In the genomic region with DNA sequence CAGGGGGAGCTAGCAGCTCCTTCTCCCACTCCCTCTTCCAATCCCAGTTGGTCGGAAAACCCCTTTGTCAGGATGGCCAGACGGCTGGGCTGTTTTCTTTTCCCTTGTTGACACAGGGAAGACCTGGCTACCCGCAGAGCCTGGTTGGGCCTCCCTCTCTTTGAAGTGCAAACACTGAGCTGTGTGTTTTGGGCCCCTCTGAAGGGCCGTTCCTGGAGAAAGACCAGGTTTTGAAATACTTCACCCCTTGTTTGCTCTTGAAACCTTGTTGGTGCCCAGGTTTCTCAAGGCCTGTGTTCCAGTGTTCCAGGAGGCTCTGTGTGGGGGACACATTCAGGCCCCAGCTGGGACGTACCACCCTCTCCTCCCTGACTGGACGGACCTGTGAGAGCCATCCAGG, we compare ENCODE assay signal across 17 mouse cellular contexts. TPM values are rescaled to one million over a fixed set of nuclear protein-coding genes. Genes with fewer than 3 reads are reported as not detected.
DNase-seq lines count a peak whose midpoint lies in the region; ATAC-seq and TF ChIP-seq lines count a peak whose summit lies in the region.
"Had no signal": no experiment of that assay in that cellular context is flagged by ENCODE, and none has a peak within 500 bp of the region (broad histone marks: within the 10 kb centered on the region; RNA-seq: fewer than 3 reads in every experiment).

No protein-coding gene starts in this region.

- no peak overlapping the region for H3K4me2 ChIP-seq in liver, embryonic 15.5 days
- H3K4me2 ChIP-seq: forebrain, embryonic 13.5 days; hindbrain, embryonic 12.5 days; midbrain, embryonic 15.5 days; neural tube, embryonic 12.5 days had no signal

- 35% methylated on average over 6 of the region's 6 CpGs for WGBS in liver, embryonic 15.5 days (ENCODE audit: insufficient replicate concordance)
- 18% methylated on average over 6 of the region's 6 CpGs for WGBS in limb, embryonic 10.5 days

- H3K36me3 ChIP-seq in ES-Bruce4 (ENCODE audit: control insufficient read depth, insufficient read depth, low read length, poor library complexity, severe bottlenecking) = no peaks in the 10 kb centered on the region
- no peaks in the 10 kb centered on the region for H3K36me3 ChIP-seq in liver, embryonic 15.5 days (replicated peaks)
- H3K36me3 ChIP-seq in limb, embryonic 10.5 days = no peaks in the 10 kb centered on the region
- H3K36me3 ChIP-seq: hindbrain, embryonic 12.5 days; midbrain, embryonic 15.5 days; neural tube, embryonic 12.5 days had no signal

- peaks cover 9% of the 10 kb centered on the region for H3K4me1 ChIP-seq in ES-Bruce4 (ENCODE audit: control insufficient read depth, insufficient read depth, low read length)
- H3K4me1 ChIP-seq in liver, embryonic 15.5 days (replicated peaks) = peaks cover 31% of the 10 kb centered on the region
- H3K4me1 ChIP-seq in limb, embryonic 10.5 days = peaks cover 49% of the 10 kb centered on the region

- no peak for TF ChIP-seq POLR2A in ES-Bruce4 (IDR thresholded peaks at IDR 0.05; ENCODE audit: insufficient read depth, low read length)

- ATAC-seq in liver, embryonic 15.5 days (ENCODE audit: insufficient read depth) = peak; percentile 56
- ATAC-seq: forebrain, embryonic 13.5 days; midbrain, embryonic 15.5 days had no signal

- intact Hi-C loops in heart, postnatal 36 days (cut with DNase I) = no loop called here

- H3K9me3 ChIP-seq in ES-Bruce4 (replicated peaks; ENCODE audit: control insufficient read depth, insufficient read depth, low read length, poor library complexity, severe bottlenecking) = no peaks in the 10 kb centered on the region
- no peaks in the 10 kb centered on the region for H3K9me3 ChIP-seq in liver, embryonic 15.5 days (replicated peaks)
- no peaks in the 10 kb centered on the region for H3K9me3 ChIP-seq in limb, embryonic 10.5 days (replicated peaks)
- H3K9me3 ChIP-seq: forebrain, embryonic 13.5 days; hindbrain, embryonic 12.5 days; midbrain, embryonic 15.5 days; neural tube, embryonic 12.5 days had no signal

- H3K27ac ChIP-seq in ES-Bruce4 (ENCODE audit: insufficient read depth, low read length) = no peak overlapping the region
- H3K27ac ChIP-seq in liver, embryonic 15.5 days (replicated peaks) = no peak overlapping the region
- H3K27ac ChIP-seq in limb, embryonic 10.5 days = no peak overlapping the region
- H3K27ac ChIP-seq: forebrain, embryonic 13.5 days; hindbrain, embryonic 12.5 days; midbrain, embryonic 15.5 days; neural tube, embryonic 12.5 days had no signal

- no peaks in the 10 kb centered on the region for H3K27me3 ChIP-seq in ES-Bruce4 (ENCODE audit: control insufficient read depth, insufficient read depth, low read length, poor library complexity, severe bottlenecking)
- peaks cover 65% of the 10 kb centered on the region for H3K27me3 ChIP-seq in liver, embryonic 15.5 days
- peaks cover 86% of the 10 kb centered on the region for H3K27me3 ChIP-seq in limb, embryonic 10.5 days (ENCODE audit: low read depth, poor library complexity, severe bottlenecking)

- no peak overlapping the region for H3K4me3 ChIP-seq in ES-Bruce4 (ENCODE audit: low read depth, low read length)
- no peak overlapping the region for H3K4me3 ChIP-seq in liver, embryonic 15.5 days (replicated peaks)
- H3K4me3 ChIP-seq in limb, embryonic 10.5 days = no peak overlapping the region
- H3K4me3 ChIP-seq: forebrain, embryonic 13.5 days; hindbrain, embryonic 12.5 days; midbrain, embryonic 15.5 days; neural tube, embryonic 12.5 days had no signal

- TF ChIP-seq EP300 in ES-Bruce4 (IDR thresholded peaks at IDR 0.05; ENCODE audit: insufficient read depth, low read depth, low read length) = peak; percentile 70; the same call in 1 of the 2 replicates

- H3K9ac ChIP-seq in ES-Bruce4 (ENCODE audit: low read depth, poor library complexity, severe bottlenecking) = no peak overlapping the region
- H3K9ac ChIP-seq in liver, embryonic 15.5 days = no peak overlapping the region
- H3K9ac ChIP-seq: forebrain, embryonic 13.5 days; hindbrain, embryonic 12.5 days; midbrain, embryonic 15.5 days; neural tube, embryonic 12.5 days had no signal

- no peak for TF ChIP-seq CTCF in ES-Bruce4 (IDR thresholded peaks at IDR 0.05; ENCODE audit: low read depth, low read length)

- peak; percentile 9 for DNase-seq in 3T3-L1 (ENCODE audit: low read depth, low spot score)
- peak; percentile 47 for DNase-seq in lung, postnatal 14 days
- no peak for DNase-seq in layer of hippocampus, adult 9-11 months
- DNase-seq in limb, embryonic 10.5 days (ENCODE audit: low spot score) = no peak
- DNase-seq in heart, postnatal 36 days = no peak
- DNase-seq in left cerebral cortex, adult 9 months (ENCODE audit: low spot score in 2 of 2) = no peak
- DNase-seq: cerebellum, postnatal 25 days; kidney, adult 18-20 months; kidney, postnatal 14 days; layer of hippocampus, postnatal 36 days; thymus, postnatal 4 days had no signal

RNA-seq across cellular contexts. Expression of a gene that starts 32.9 kb away (rescaled TPM):
- polyA plus RNA-seq in ES-Bruce4 (2011; ENCODE audit: insufficient read depth, insufficient read length, low read depth, missing spikeins) = 122 and 146 TPM in 2 replicates
- polyA plus RNA-seq in liver, embryonic 15.5 days (2015; fragmentation: Nextera tagmentation; extraction: Ambion mirVana) = 3.0 and 4.0 TPM in 2 replicates
- 53.4 and 55.7 TPM in 2 replicates for polyA plus RNA-seq in limb, embryonic 10.5 days (2016; fragmentation: Nextera tagmentation; extraction: Ambion mirVana)
- total RNA-seq in heart, postnatal 36 days (2021) = 10 to 100 TPM; 16.8 to 16.9 TPM

Comparison
In these comparisons a context has a peak if more than half of its experiments do, and no peak if none do; other contexts are left out.
1. DNase-seq: peak in 3T3-L1 (single experiment) and lung, postnatal 14 days (single experiment); none in layer of hippocampus, adult 9-11 months (single experiment), limb, embryonic 10.5 days (single experiment), heart, postnatal 36 days (0 of 2) and left cerebral cortex, adult 9 months (0 of 2).
2. RNA of a gene that starts 32.9 kb away (polyA plus RNA-seq): 122 to 146 TPM in ES-Bruce4 and 53.4 to 55.7 TPM in limb, embryonic 10.5 days; 3.0 to 4.0 TPM in liver, embryonic 15.5 days; every median in the first group is over 10 times any median in the second.